21 mouse cellular contexts compared by ENCODE assay signal in genomic region chr6:16065121-16065520, GRCm38 (mm10).
"Had no signal": no experiment of that assay in that cellular context is flagged by ENCODE, and none has a peak within 500 bp of the region (broad histone marks: within the 10 kb centered on the region; RNA-seq: fewer than 3 reads in every experiment).

No protein-coding gene starts in this region.

- DNase-seq: kidney, adult 2 months; kidney, postnatal 14 days; kidney, postnatal 4 days; left cerebral cortex, postnatal 4 days; liver, postnatal 0 days; lung, postnatal 36 days; right cerebral cortex, postnatal 25 days; spleen, adult 18-20 months; thymus, adult 18-20 months; thymus, postnatal 36 days had no signal

- H3K36me3 ChIP-seq: kidney, embryonic 15.5 days; limb, embryonic 12.5 days; limb, embryonic 15.5 days; midbrain, embryonic 10.5 days; midbrain, embryonic 13.5 days; neural tube, embryonic 13.5 days; stomach, embryonic 15.5 days had no signal

- H3K27me3 ChIP-seq: kidney, embryonic 15.5 days; limb, embryonic 12.5 days; limb, embryonic 15.5 days; megakaryocyte, embryonic 14.5 days; midbrain, embryonic 13.5 days; neural tube, embryonic 13.5 days; stomach, embryonic 15.5 days had no signal

- H3K9ac ChIP-seq: kidney, embryonic 15.5 days; limb, embryonic 12.5 days; limb, embryonic 15.5 days; liver, embryonic 14.5 days; liver, postnatal 0 days; midbrain, embryonic 13.5 days; neural tube, embryonic 13.5 days; stomach, embryonic 15.5 days had no signal

- ATAC-seq: liver, postnatal 0 days had no signal

- H3K27ac ChIP-seq: kidney, embryonic 15.5 days; limb, embryonic 12.5 days; limb, embryonic 15.5 days; liver, embryonic 14.5 days; midbrain, embryonic 10.5 days; midbrain, embryonic 13.5 days; neural tube, embryonic 13.5 days; stomach, embryonic 15.5 days had no signal

- H3K4me3 ChIP-seq: kidney, embryonic 15.5 days; limb, embryonic 12.5 days; limb, embryonic 15.5 days; megakaryocyte, embryonic 14.5 days; midbrain, embryonic 10.5 days; midbrain, embryonic 13.5 days; myocyte; neural tube, embryonic 13.5 days; stomach, embryonic 15.5 days had no signal

- H3K4me1 ChIP-seq: kidney, embryonic 15.5 days; limb, embryonic 15.5 days; megakaryocyte, embryonic 14.5 days; midbrain, embryonic 13.5 days; stomach, embryonic 15.5 days had no signal

- H3K9me3 ChIP-seq: kidney, embryonic 15.5 days; limb, embryonic 12.5 days; limb, embryonic 15.5 days; megakaryocyte, embryonic 14.5 days; midbrain, embryonic 10.5 days; midbrain, embryonic 13.5 days; neural tube, embryonic 13.5 days; stomach, embryonic 15.5 days had no signal

- H3K4me2 ChIP-seq: kidney, embryonic 15.5 days; limb, embryonic 12.5 days; limb, embryonic 15.5 days; liver, embryonic 11.5 days; midbrain, embryonic 13.5 days; neural tube, embryonic 13.5 days; stomach, embryonic 15.5 days had no signal
